Mouse (Mus musculus) lung, adult 2 months (tissue): ENCODE results near the gene Caskin2.

Source experiments
- CTCF ChIP-seq: fragments of 200-500 bp; IDR thresholded peaks from 2 replicates; pipeline ENCODE4 v1.5.1; 2011; ENCODE audit warnings: mild to moderate bottlenecking, low read length, control low read depth; ENCODE audit not compliant: insufficient read depth
- POLR2A ChIP-seq: fragments of 200-500 bp; IDR thresholded peaks from 2 replicates; pipeline ENCODE4 v1.6.1; 2011; ENCODE audit warnings: low read depth, mild to moderate bottlenecking, control low read depth, low read length, borderline replicate concordance; ENCODE audit errors: extremely low read depth

DNA sequence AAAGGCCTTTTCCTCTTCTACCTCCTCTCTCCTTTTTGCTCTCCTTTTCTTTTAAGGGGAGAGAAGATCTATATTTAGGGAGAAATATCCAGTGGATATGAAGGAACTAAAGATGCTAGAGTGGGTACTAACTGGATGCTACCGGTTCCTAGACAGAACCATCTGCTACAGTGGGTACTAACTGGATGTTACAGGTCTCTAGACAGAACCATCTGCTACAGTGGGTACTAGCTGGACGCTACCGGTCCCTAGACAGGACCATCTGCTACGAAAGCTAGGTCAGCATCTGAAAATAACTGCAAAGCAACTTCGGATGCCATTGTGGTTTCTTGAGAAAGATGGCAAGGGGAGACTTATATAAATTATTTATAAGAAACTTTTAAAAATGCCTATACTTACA, 63.6 kb downstream of the Caskin2 start:
- TF ChIP-seq CTCF: no peak
- no peak for TF ChIP-seq POLR2A
